Mouse (Mus musculus) induced T-regulatory cell, adult 2 months (primary cell): Measurements from ENCODE around the gene Naaladl2.

Experiments used
- DNase-seq: peaks from one replicate; pipeline ENCODE4 v3.0.0-alpha.2; 2012; ENCODE audit warnings: low read depth

The Naaladl2 gene

GRCm38 (mm10) chr3:23962961-23963621 lies 1181.0 kb downstream of the Naaladl2 start:
- DNase-seq = no peak

DNA sequence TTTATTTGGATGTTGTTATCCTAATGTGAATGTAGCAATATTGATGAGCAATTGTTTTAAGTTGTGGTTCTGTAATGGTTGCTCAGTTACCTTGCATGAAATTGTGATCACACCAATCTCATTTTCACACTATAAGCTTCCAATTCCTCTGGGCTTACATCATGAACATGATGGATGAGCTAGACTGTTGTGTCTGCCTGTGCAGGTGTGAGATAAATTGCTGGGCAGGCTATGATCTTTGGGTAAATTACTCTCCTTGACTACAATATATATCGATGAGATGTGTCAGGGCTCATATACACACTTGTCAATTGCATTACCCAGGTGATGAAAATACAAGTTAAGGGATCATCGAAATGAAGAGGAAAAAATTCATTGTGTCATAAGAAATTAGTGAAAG lies 1197.9 kb downstream of the Naaladl2 start:
- DNase-seq = no peak

DNA sequence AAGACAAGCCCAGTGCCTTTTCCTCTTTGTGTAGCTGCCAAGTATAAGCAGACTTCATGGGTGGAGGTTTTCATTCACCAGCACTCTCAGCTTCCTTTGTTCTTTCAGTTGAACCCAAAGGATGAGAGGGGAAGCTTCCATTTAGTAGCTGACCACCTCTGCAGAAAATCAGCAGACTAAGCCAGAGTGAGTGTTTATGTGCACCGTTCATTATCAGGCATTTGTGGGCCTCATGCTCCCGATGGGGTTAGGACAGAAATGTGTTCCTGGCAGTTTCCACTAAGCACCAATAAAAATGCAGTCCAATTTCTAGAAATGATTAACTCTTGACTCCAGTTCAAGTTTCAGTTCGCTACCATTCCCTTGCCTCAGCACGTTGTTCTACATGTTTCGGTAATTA lies 1206.8 kb downstream of the Naaladl2 start:
- no peak for DNase-seq

GRCm38 (mm10) chr3:23928097-23928496 lies 1216.0 kb downstream of the Naaladl2 start:
- no peak for DNase-seq

DNA sequence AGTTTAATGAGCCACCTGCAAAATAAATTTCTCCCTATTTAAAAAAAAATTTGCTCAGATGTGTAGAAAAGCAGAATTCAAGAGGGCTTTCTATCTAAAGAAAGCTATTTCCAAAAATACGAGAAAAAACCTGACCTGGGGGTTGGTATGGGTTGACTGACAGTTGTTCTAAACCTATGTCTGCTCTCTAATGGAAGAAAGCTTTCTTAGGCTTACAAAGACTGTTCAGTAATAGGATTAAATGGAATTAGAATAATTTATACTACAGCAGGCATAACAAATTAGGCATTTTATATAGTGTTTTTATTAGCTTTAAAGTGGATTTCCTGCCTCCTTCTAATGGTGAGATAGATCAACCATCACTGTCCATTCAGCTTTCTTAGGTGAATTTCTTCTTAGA lies 1236.4 kb downstream of the Naaladl2 start:
- DNase-seq = no peak

DNA sequence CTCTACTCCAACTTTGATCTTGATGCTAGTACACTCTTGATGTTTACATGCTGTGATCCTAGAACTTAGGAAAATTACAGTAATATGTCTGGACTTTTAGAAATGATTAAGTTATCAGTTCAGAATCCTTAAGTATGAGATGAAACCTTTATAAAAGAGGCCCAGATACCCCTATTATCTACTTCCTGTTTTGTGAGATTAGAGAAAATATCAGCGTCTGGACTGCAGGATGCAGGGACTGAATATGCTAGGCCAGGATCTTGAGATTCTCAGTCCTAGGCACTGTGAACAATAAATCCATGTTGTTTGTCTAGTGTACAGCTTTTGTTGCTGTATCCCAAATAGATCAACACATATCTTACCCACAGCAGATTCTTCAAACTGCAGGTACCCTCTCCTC lies 1278.4 kb downstream of the Naaladl2 start:
- no peak for DNase-seq

DNA sequence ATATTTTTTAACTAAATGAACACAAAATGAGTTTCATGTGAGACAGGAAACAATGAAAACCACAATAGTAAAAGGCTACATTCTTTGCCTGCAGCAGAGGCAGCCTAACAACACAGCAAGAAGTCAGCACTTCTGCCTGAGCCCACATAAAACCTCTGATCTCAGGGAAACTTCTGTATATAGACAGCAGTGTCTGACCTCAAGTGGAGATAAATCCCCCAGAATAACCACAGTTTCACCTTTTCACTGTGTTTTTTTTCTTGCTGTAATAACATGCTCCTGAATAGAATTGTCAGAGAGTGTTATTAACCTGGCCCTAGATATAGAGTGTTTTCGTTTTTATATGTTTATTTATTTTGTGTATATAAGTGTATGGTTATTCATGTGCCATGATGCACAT lies 1286.8 kb downstream of the Naaladl2 start:
- no peak for DNase-seq

- no peak for DNase-seq
Measured at GRCm38 (mm10) chr3:23817585-23817984, 1326.5 kb downstream of the Naaladl2 start.

DNA sequence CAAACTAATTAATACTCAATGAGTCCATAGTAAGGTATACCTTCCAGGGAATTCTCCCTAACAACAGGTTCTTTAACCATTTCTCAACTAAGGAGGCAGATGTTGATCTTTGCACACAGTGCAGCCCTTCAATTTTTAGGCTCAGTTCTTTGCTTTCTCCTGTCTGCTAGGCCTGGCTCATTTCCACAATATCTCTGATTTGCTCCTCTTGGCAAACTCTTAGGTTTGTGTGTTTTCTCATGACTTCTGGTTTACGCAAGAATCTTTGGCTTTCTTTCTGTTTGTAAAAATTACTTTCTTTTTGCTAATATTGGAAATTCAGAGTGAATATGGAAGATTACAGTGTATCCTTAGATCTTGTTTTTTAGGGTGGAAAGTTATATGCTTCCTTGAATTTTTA lies 1385.3 kb downstream of the Naaladl2 start:
- no peak for DNase-seq
